11 mouse cellular contexts compared by ENCODE assay signal in genomic region chr10:117570091-117570970, GRCm38 (mm10). TPM values are rescaled to one million over a fixed set of nuclear protein-coding genes. Genes with fewer than 3 reads are reported as not detected.
DNase-seq lines count a peak whose midpoint lies in the region; ATAC-seq and TF ChIP-seq lines count a peak whose summit lies in the region.
"Had no signal": no experiment of that assay in that cellular context is flagged by ENCODE, and none has a peak within 500 bp of the region (broad histone marks: within the 10 kb centered on the region; RNA-seq: fewer than 3 reads in every experiment).

No protein-coding gene starts in this region.

- peak overlapping the region; percentile 75; the same call in 1 of the 2 replicates for H3K4me2 ChIP-seq in heart, embryonic 12.5 days
- no peak overlapping the region for H3K4me2 ChIP-seq in midbrain, postnatal 0 days (ENCODE audit: low read depth, low read length, poor library complexity, severe bottlenecking)
- H3K4me2 ChIP-seq in limb, embryonic 12.5 days = peak overlapping the region; percentile 66
- no peak overlapping the region; the same call in 1 of the 2 replicates for H3K4me2 ChIP-seq in stomach, embryonic 16.5 days (ENCODE audit: low read depth, low read length)

- peaks cover 8% of the 10 kb centered on the region; the same call in 1 of the 2 replicates for H3K4me1 ChIP-seq in heart, embryonic 12.5 days (replicated peaks)
- peaks cover 27% of the 10 kb centered on the region for H3K4me1 ChIP-seq in midbrain, embryonic 10.5 days
- H3K4me1 ChIP-seq in midbrain, postnatal 0 days (ENCODE audit: insufficient read depth, low read length) = peaks cover 5% of the 10 kb centered on the region; the same call in 1 of the 2 replicates
- H3K4me1 ChIP-seq in limb, embryonic 12.5 days (replicated peaks) = peaks cover 38% of the 10 kb centered on the region
- H3K4me1 ChIP-seq in stomach, embryonic 16.5 days (ENCODE audit: control insufficient read depth, insufficient read depth, low read length) = peaks cover 12% of the 10 kb centered on the region

- peaks cover 36% of the 10 kb centered on the region for H3K27me3 ChIP-seq in heart, embryonic 12.5 days (replicated peaks)
- H3K27me3 ChIP-seq in midbrain, embryonic 10.5 days (ENCODE audit: low read depth, poor library complexity, severe bottlenecking) = peaks cover 45% of the 10 kb centered on the region
- peaks cover 6% of the 10 kb centered on the region for H3K27me3 ChIP-seq in midbrain, postnatal 0 days (ENCODE audit: insufficient read depth, low read length)
- H3K27me3 ChIP-seq in limb, embryonic 12.5 days = no peaks in the 10 kb centered on the region
- no peaks in the 10 kb centered on the region for H3K27me3 ChIP-seq in stomach, embryonic 16.5 days (ENCODE audit: control insufficient read depth, insufficient read depth, low read length)

- 56% methylated on average over 8 of the region's 8 CpGs for WGBS in heart, embryonic 12.5 days
- 57% methylated on average over 8 of the region's 8 CpGs for WGBS in midbrain, embryonic 10.5 days
- 54% methylated on average over 8 of the region's 8 CpGs for WGBS in midbrain, postnatal 0 days
- 49% methylated on average over 8 of the region's 8 CpGs for WGBS in limb, embryonic 12.5 days
- WGBS in stomach, embryonic 16.5 days = 52% methylated on average over 8 of the region's 8 CpGs

- peaks cover 2% of the 10 kb centered on the region; the same call in 1 of the 2 replicates for H3K9me3 ChIP-seq in heart, embryonic 12.5 days (replicated peaks)
- H3K9me3 ChIP-seq in midbrain, embryonic 10.5 days (replicated peaks) = peaks cover 8% of the 10 kb centered on the region; the same call in 1 of the 2 replicates
- H3K9me3 ChIP-seq in midbrain, postnatal 0 days (ENCODE audit: low read length) = no peaks in the 10 kb centered on the region
- H3K9me3 ChIP-seq in limb, embryonic 12.5 days = 0 out of 2 replicates have a peak, but pooled peaks cover 5% of the 10 kb centered on the region
- H3K9me3 ChIP-seq in stomach, embryonic 16.5 days (replicated peaks; ENCODE audit: control insufficient read depth, low read length) = no peaks in the 10 kb centered on the region; the same call in 1 of the 2 replicates
- H3K9me3 ChIP-seq: limb, embryonic 15.5 days had no signal

- intact Hi-C loops in heart, postnatal 10 days (cut with DNase I) = no loop called here

- no peak for DNase-seq in heart, postnatal 10 days
- no peak for DNase-seq in midbrain, embryonic 10.5 days (ENCODE audit: low spot score)
- DNase-seq in midbrain, postnatal 0 days (ENCODE audit: low spot score) = no peak
- no peak for DNase-seq in embryo, embryonic 10 days (ENCODE audit: low spot score)
- DNase-seq: cerebellum, adult 2 months; spleen, adult 18-20 months had no signal

- H3K36me3 ChIP-seq in heart, embryonic 12.5 days = no peaks in the 10 kb centered on the region
- H3K36me3 ChIP-seq in midbrain, embryonic 10.5 days = no peaks in the 10 kb centered on the region
- no peaks in the 10 kb centered on the region for H3K36me3 ChIP-seq in midbrain, postnatal 0 days (ENCODE audit: insufficient read depth, low read length)
- H3K36me3 ChIP-seq in limb, embryonic 12.5 days = no peaks in the 10 kb centered on the region
- no peaks in the 10 kb centered on the region for H3K36me3 ChIP-seq in stomach, embryonic 16.5 days (ENCODE audit: control insufficient read depth, insufficient read depth, low read length)
- H3K36me3 ChIP-seq: limb, embryonic 15.5 days had no signal

- H3K9ac ChIP-seq in heart, embryonic 12.5 days = no peak overlapping the region
- H3K9ac ChIP-seq in midbrain, postnatal 0 days (replicated peaks; ENCODE audit: low read length, poor library complexity, severe bottlenecking) = no peak overlapping the region
- no peak overlapping the region for H3K9ac ChIP-seq in limb, embryonic 12.5 days (replicated peaks)
- H3K9ac ChIP-seq in stomach, embryonic 16.5 days (ENCODE audit: low read length) = no peak overlapping the region
- H3K9ac ChIP-seq: limb, embryonic 15.5 days had no signal

- ATAC-seq in heart, embryonic 12.5 days (ENCODE audit: insufficient number of reproducible peaks, low FRiP score) = no peak
- ATAC-seq in midbrain, postnatal 0 days (ENCODE audit: low FRiP score) = no peak
- ATAC-seq in limb, embryonic 12.5 days (ENCODE audit: insufficient number of reproducible peaks, insufficient read depth, low FRiP score, low TSS enrichment, low read depth) = no peak
- no peak for ATAC-seq in stomach, embryonic 16.5 days (ENCODE audit: insufficient read depth, low FRiP score)
- ATAC-seq in CD4-positive, CD25-positive, alpha-beta regulatory T cell, adult 4 months = no peak

- 0 out of 2 replicates have a peak overlapping the region, but pooled peaks have one; percentile 47 for H3K4me3 ChIP-seq in heart, embryonic 12.5 days
- peak overlapping the region; percentile 56 for H3K4me3 ChIP-seq in midbrain, embryonic 10.5 days
- no peak overlapping the region for H3K4me3 ChIP-seq in midbrain, postnatal 0 days (ENCODE audit: low read depth, low read length)
- no peak overlapping the region for H3K4me3 ChIP-seq in limb, embryonic 12.5 days (replicated peaks)
- no peak overlapping the region for H3K4me3 ChIP-seq in stomach, embryonic 16.5 days (replicated peaks; ENCODE audit: low read length)

- TF ChIP-seq CTCF in midbrain, postnatal 0 days (IDR thresholded peaks at IDR 0.05) = no peak

- no peak overlapping the region for H3K27ac ChIP-seq in heart, embryonic 12.5 days (ENCODE audit: poor library complexity, severe bottlenecking)
- H3K27ac ChIP-seq in midbrain, embryonic 10.5 days (replicated peaks) = no peak overlapping the region
- H3K27ac ChIP-seq in midbrain, postnatal 0 days (ENCODE audit: low read depth, low read length) = no peak overlapping the region
- no peak overlapping the region for H3K27ac ChIP-seq in limb, embryonic 12.5 days
- H3K27ac ChIP-seq in stomach, embryonic 16.5 days (ENCODE audit: low read length) = 0 out of 2 replicates have a peak overlapping the region, but pooled peaks have one; percentile 40

RNA-seq across cellular contexts. Expression of gene Cpm, which starts 59.0 kb away (rescaled TPM):
- polyA plus RNA-seq in heart, embryonic 12.5 days (2016; fragmentation: Nextera tagmentation; extraction: Ambion mirVana) = 1.5 and 2.5 TPM in 2 replicates
- total RNA-seq in heart, postnatal 10 days (2021) = 1 to 10 TPM; 5.7 to 5.9 TPM
- 5.4 and 6.2 TPM in 2 replicates for polyA plus RNA-seq in midbrain, embryonic 10.5 days (2016; fragmentation: Nextera tagmentation; extraction: Ambion mirVana)
- 3.9 TPM in 2 replicates for total RNA-seq in midbrain, postnatal 0 days (2014; rRNA removed)
- polyA plus RNA-seq in midbrain, postnatal 0 days (2015; fragmentation: Nextera tagmentation; extraction: Ambion mirVana) = 4.8 and 7.9 TPM in 2 replicates
- polyA plus RNA-seq in limb, embryonic 12.5 days (2016; fragmentation: Nextera tagmentation; extraction: Ambion mirVana) = 30.0 and 35.3 TPM in 2 replicates
- polyA plus RNA-seq in stomach, embryonic 16.5 days (2015; fragmentation: Nextera tagmentation; extraction: Ambion mirVana) = 74.0 and 88.1 TPM in 2 replicates
- polyA plus RNA-seq in CD4-positive, CD25-positive, alpha-beta regulatory T cell, adult 4 months (2017; shearing (Covaris generic)) = 10 to 100 TPM; 26.0 to 26.2 TPM

Comparison
In these comparisons a context has a peak if more than half of its experiments do, and no peak if none do; other contexts are left out.
1. H3K4me3 ChIP-seq: peak in heart, embryonic 12.5 days (single experiment) and midbrain, embryonic 10.5 days (single experiment); none in midbrain, postnatal 0 days (single experiment), limb, embryonic 12.5 days (single experiment) and stomach, embryonic 16.5 days (single experiment).
2. H3K4me2 ChIP-seq: peak in heart, embryonic 12.5 days (single experiment) and limb, embryonic 12.5 days (single experiment); none in midbrain, postnatal 0 days (single experiment) and stomach, embryonic 16.5 days (single experiment).